Mouse (Mus musculus): ENCODE measurements around the gene Gm21976.

GRCm38 (mm10) chr13:98280990-98281650 lies 1.4 kb downstream of the Gm21976 start:
- TF ChIP-seq CTCF (IDR thresholded peaks at IDR 0.05; ENCODE audit: low read depth) (no peak), EP300 (IDR thresholded peaks at IDR 0.05; ENCODE audit: low read depth) (no peak)

Data from heart, postnatal 0 days (tissue).